Comparison of ENCODE assay signal across 8 mouse cellular contexts in the genomic region with DNA sequence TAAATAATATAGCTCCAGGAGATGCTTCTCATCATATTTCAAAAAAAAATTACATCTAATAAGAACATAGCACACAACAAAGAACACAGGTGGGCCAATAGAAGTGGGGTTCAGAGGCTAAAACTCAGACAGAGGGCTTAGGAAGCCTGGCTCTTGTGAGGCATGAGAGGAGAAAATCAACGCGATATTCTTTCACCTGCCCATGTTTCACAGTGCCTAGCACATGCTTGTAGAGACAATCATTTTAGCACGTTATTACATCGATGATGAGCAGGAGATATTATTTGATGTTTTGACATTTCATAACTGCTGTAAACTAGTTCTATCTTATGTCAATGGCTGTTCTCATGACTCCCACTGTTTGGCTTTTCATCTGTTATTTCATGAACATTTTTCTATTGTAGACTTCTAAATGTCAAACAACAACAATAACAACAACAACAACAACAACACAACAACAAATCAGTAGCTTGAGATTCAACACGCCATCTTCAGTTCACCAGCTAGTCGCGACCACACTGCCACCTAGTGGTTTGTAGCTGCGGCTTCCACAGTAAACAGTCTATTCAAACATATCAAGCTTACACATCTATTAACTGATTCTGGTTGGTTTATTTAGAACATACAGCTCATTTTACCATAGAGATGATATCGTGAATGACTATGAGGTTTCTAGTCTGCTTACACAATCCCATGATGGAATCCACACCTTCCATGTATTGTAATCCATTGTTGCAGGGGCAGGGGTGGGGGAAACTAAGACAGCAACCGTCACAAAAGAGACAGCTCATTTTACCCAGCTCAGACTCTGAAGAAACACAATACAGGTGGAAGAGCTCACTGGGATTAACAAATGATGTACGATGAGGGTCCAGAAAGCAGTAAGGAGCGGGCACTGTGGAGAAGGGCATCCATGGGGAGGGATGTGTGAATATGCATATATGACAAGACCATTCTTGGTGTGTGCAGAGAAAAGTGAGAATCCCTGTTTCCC.
A peak's percentile ranks its signal among the peaks of the same experiment; 100 is the strongest.
DNase-seq lines count a peak whose midpoint lies in the region; ATAC-seq and TF ChIP-seq lines count a peak whose summit lies in the region.

No protein-coding gene starts in this region.

- H3K27me3 ChIP-seq in kidney, adult 2 months (replicated peaks; ENCODE audit: control insufficient read depth, insufficient read depth, low read length) = no peaks in the 10 kb centered on the region
- no peaks in the 10 kb centered on the region for H3K27me3 ChIP-seq in kidney, embryonic 14.5 days (ENCODE audit: control insufficient read depth, insufficient read depth, low read length)
- no peaks in the 10 kb centered on the region for H3K27me3 ChIP-seq in embryonic facial prominence, embryonic 10.5 days (replicated peaks; ENCODE audit: low read depth, poor library complexity, severe bottlenecking)
- no peaks in the 10 kb centered on the region for H3K27me3 ChIP-seq in hindbrain, embryonic 11.5 days (ENCODE audit: control insufficient read depth, insufficient read depth, low read length)

- no peak for ATAC-seq in kidney, embryonic 14.5 days (ENCODE audit: low FRiP score, low TSS enrichment)
- ATAC-seq in hindbrain, embryonic 11.5 days (ENCODE audit: low FRiP score) = peak; percentile 81

- peak; percentile 31 for DNase-seq in kidney, adult 2 months
- peak; percentile 56 to 65 for DNase-seq in adrenal gland, postnatal 36 days
- peak; percentile 61 for DNase-seq in embryonic facial prominence, embryonic 10.5 days (ENCODE audit: low spot score)
- peak; percentile 71 for DNase-seq in hindbrain, embryonic 11.5 days (ENCODE audit: low spot score)
- peak; percentile 44 to 75 for DNase-seq in layer of hippocampus, postnatal 25 days (ENCODE audit: extremely low spot score in 1 of 2, low spot score in 1 of 2)
- peak; percentile 63 for DNase-seq in mesoderm, embryonic 11.5 days (ENCODE audit: low read depth, low spot score)
- peak; percentile 74 for DNase-seq in right cerebral cortex, postnatal 4 days

- peak; percentile 80 for TF ChIP-seq CTCF in kidney, adult 2 months (conservative IDR thresholded peaks at IDR 0.05; ENCODE audit: insufficient read depth, insufficient read length, low read depth, low read length)

- no peak for TF ChIP-seq POLR2A in kidney, adult 2 months (IDR thresholded peaks at IDR 0.05; ENCODE audit: low read depth, low read length)

- no peaks in the 10 kb centered on the region for H3K36me3 ChIP-seq in kidney, adult 2 months (ENCODE audit: control insufficient read depth, insufficient read depth, low read length)
- no peaks in the 10 kb centered on the region for H3K36me3 ChIP-seq in kidney, embryonic 14.5 days (ENCODE audit: control insufficient read depth, insufficient read depth, low read length)
- no peaks in the 10 kb centered on the region for H3K36me3 ChIP-seq in embryonic facial prominence, embryonic 10.5 days (replicated peaks)
- no peaks in the 10 kb centered on the region for H3K36me3 ChIP-seq in hindbrain, embryonic 11.5 days (ENCODE audit: control insufficient read depth, insufficient read depth, low read length)

- H3K4me2 ChIP-seq in kidney, embryonic 14.5 days (replicated peaks; ENCODE audit: low read depth, low read length) = no peak overlapping the region
- no peak overlapping the region for H3K4me2 ChIP-seq in hindbrain, embryonic 11.5 days (replicated peaks; ENCODE audit: low read depth, low read length)

- no peak overlapping the region for H3K27ac ChIP-seq in kidney, adult 2 months (ENCODE audit: insufficient read depth, low read depth, low read length)
- H3K27ac ChIP-seq in kidney, embryonic 14.5 days (ENCODE audit: low read depth, low read length) = no peak overlapping the region
- H3K27ac ChIP-seq in embryonic facial prominence, embryonic 10.5 days (replicated peaks) = no peak overlapping the region
- H3K27ac ChIP-seq in hindbrain, embryonic 11.5 days (ENCODE audit: low read depth, low read length) = no peak overlapping the region

- H3K4me1 ChIP-seq in kidney, adult 2 months (ENCODE audit: control insufficient read depth, insufficient read depth, low read length) = no peaks in the 10 kb centered on the region
- no peaks in the 10 kb centered on the region for H3K4me1 ChIP-seq in kidney, embryonic 14.5 days (ENCODE audit: control insufficient read depth, insufficient read depth, low read length)
- H3K4me1 ChIP-seq in embryonic facial prominence, embryonic 10.5 days = no peaks in the 10 kb centered on the region
- H3K4me1 ChIP-seq in hindbrain, embryonic 11.5 days (replicated peaks; ENCODE audit: control insufficient read depth, insufficient read depth, low read length) = no peaks in the 10 kb centered on the region

- no peak overlapping the region for H3K4me3 ChIP-seq in kidney, adult 2 months (ENCODE audit: insufficient read depth, low read depth, low read length)
- H3K4me3 ChIP-seq in kidney, embryonic 14.5 days (ENCODE audit: low read length) = no peak overlapping the region
- no peak overlapping the region for H3K4me3 ChIP-seq in embryonic facial prominence, embryonic 10.5 days
- H3K4me3 ChIP-seq in hindbrain, embryonic 11.5 days (ENCODE audit: low read depth, low read length) = no peak overlapping the region

- 27% methylated on average over 12 of the region's 12 CpGs for WGBS in kidney, adult 2 months
- 35% methylated on average over 12 of the region's 12 CpGs for WGBS in kidney, embryonic 14.5 days
- WGBS in embryonic facial prominence, embryonic 10.5 days = 35% methylated on average over 12 of the region's 12 CpGs
- WGBS in hindbrain, embryonic 11.5 days = 36% methylated on average over 12 of the region's 12 CpGs

- H3K9ac ChIP-seq in kidney, embryonic 14.5 days (ENCODE audit: low read depth, low read length) = no peak overlapping the region
- H3K9ac ChIP-seq in hindbrain, embryonic 11.5 days (ENCODE audit: low read depth, low read length) = no peak overlapping the region

- no peaks in the 10 kb centered on the region for H3K9me3 ChIP-seq in kidney, embryonic 14.5 days (ENCODE audit: control insufficient read depth, low read length)
- H3K9me3 ChIP-seq in embryonic facial prominence, embryonic 10.5 days = no peaks in the 10 kb centered on the region
- H3K9me3 ChIP-seq in hindbrain, embryonic 11.5 days (ENCODE audit: control insufficient read depth, low read length) = no peaks in the 10 kb centered on the region
